Mouse (Mus musculus) kidney, postnatal 0 days (tissue): ENCODE measurements around the gene Lgr6. TPM values are rescaled to one million over a fixed set of nuclear protein-coding genes. Genes with fewer than 3 reads are reported as not detected.
A peak's percentile ranks its signal among the peaks of the same experiment; 100 is the strongest.

Experiments
- ATAC-seq: fragments of 200-750 bp; cut with Nextera tagmentation; replicated peaks from 2 replicates; pipeline ENCODE4 v1.8.0; 2017; ENCODE audit warnings: low read depth, moderate number of reproducible peaks, moderate TSS enrichment, moderate library complexity; ENCODE audit not compliant: low FRiP score
- DNase-seq: peaks from one replicate; pipeline ENCODE4 v3.0.0-alpha.2; 2016; ENCODE audit warnings: low spot score
- H3K27ac ChIP-seq: fragments of 300-500 bp; sonication (generic); 2 replicates; pipeline ENCODE4 v1.5.1; 2014; ENCODE audit warnings: mild to moderate bottlenecking
- H3K27me3 ChIP-seq: fragments of 300-500 bp; sonication (generic); 2 replicates; pipeline ENCODE4 v1.6.1; 2014; ENCODE audit warnings: low read length, mixed read lengths; ENCODE audit not compliant: insufficient read depth
- H3K36me3 ChIP-seq: fragments of 300-500 bp; sonication (generic); 2 replicates; pipeline ENCODE4 v1.6.1; 2014; ENCODE audit warnings: low read length, mixed read lengths; ENCODE audit not compliant: insufficient read depth
- H3K4me1 ChIP-seq: fragments of 300-500 bp; sonication (generic); replicated peaks from 2 replicates; pipeline ENCODE4 v1.6.1; 2014; ENCODE audit warnings: antibody characterized with exemption, low read length, mixed read lengths; ENCODE audit not compliant: insufficient read depth
- H3K4me2 ChIP-seq: fragments of 300-500 bp; sonication (generic); 2 replicates; pipeline ENCODE4 v1.6.1; 2014; ENCODE audit warnings: mild to moderate bottlenecking, low read length, moderate library complexity, mixed read lengths
- H3K4me3 ChIP-seq: fragments of 300-500 bp; sonication (generic); replicated peaks from 2 replicates; pipeline ENCODE4 v1.5.1; 2014; ENCODE audit warnings: low read depth, low read length
- H3K9ac ChIP-seq: fragments of 300-500 bp; sonication (generic); 2 replicates; pipeline ENCODE4 v1.6.1; 2014; ENCODE audit warnings: low read depth, low read length
- H3K9me3 ChIP-seq: fragments of 300-500 bp; sonication (generic); replicated peaks from 2 replicates; pipeline ENCODE4 v1.6.1; 2016; ENCODE audit warnings: low read length, inconsistent platforms, mixed read lengths
- CTCF ChIP-seq: IDR thresholded peaks from 2 replicates; pipeline ENCODE4 v1.5.1; 2016; ENCODE audit warnings: antibody characterized with exemption, low read depth, mild to moderate bottlenecking, moderate library complexity
- WGBS: fragments of 180-500 bp; shearing (Covaris S2); extraction: QIAGEN DNeasy Blood & Tissue Kit; methylation state at CpG from one replicate; pipeline ENCODE4 v1.1.7; 2014; 5-methylcytosine and 5-hydroxymethylcytosine counted together
- polyA plus RNA-seq: library from polyadenylated mRNA; unstranded; fragments of >200 nt; fragmentation: Nextera tagmentation; extraction: Ambion mirVana; gene quantifications from 2 replicates; pipeline ENCODE4 v1.2.1, GENCODE M21; 2015

The Lgr6 gene
- polyA plus RNA-seq, 1 experiment from 2014 or later: 0.83 TPM

DNA sequence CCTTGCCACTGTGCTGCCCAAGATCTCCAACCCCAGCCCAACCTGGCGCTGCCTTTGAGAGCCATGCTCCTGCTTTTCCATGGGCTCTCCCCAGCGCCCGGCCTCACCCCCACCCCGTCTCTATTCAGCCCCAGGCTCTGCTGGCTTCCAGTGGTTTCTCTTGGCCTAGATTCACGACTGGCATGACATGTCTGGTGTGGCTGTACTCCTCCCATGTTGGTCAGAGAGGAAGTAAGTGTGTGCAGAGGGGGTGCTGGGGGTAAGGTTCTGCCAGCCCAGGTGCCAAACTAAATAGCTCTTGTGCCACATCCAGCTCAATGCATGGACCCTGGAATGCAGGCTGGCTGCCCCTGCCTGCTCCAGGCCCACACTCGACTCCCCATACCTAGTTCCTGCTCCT lies 44.9 kb downstream of the Lgr6 start:
- TF ChIP-seq CTCF: no peak
- no peaks in the 10 kb centered on the region for H3K36me3 ChIP-seq
- no peaks in the 10 kb centered on the region for H3K27me3 ChIP-seq
- no peak overlapping the region for H3K4me2 ChIP-seq
- no peak overlapping the region for H3K9ac ChIP-seq
- no peak overlapping the region for H3K4me3 ChIP-seq
- no peaks in the 10 kb centered on the region for H3K4me1 ChIP-seq
- 78% methylated on average over 6 of the region's 6 CpGs for WGBS
- no peaks in the 10 kb centered on the region for H3K9me3 ChIP-seq
- no peak for ATAC-seq
- no peak for DNase-seq
- no peak overlapping the region for H3K27ac ChIP-seq

DNA sequence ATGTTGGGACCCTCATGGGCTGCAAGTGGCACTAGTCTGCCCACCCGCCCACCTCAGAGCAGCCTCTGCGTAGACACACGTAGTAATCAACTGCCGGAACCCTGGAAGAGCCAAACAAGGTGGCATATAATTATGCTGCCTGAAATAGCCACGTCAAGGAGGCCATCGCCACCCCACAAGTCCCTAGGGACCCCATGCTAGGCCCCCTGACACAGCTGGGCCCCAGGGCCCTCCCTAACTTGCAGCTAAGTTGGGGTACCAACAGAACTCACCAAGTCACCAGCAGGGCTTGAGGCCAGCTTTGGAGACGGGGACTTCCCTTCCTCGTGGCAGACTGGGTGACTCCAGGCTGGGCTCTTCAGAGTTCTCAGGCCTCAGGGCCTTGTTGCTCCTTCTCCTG lies 48.2 kb downstream of the Lgr6 start:
- Histone ChIP-seq H3K36me3 (no peaks in the 10 kb centered on the region), H3K9ac (no peak overlapping the region), H3K4me2 (no peak overlapping the region), H3K27ac (no peak overlapping the region), H3K9me3 (no peaks in the 10 kb centered on the region), H3K27me3 (no peaks in the 10 kb centered on the region), H3K4me1 (no peaks in the 10 kb centered on the region), H3K4me3 (no peak overlapping the region)
- 82% methylated on average over 8 of the region's 8 CpGs for WGBS
- no peak for DNase-seq
- ATAC-seq: no peak
- no peak for TF ChIP-seq CTCF

DNA sequence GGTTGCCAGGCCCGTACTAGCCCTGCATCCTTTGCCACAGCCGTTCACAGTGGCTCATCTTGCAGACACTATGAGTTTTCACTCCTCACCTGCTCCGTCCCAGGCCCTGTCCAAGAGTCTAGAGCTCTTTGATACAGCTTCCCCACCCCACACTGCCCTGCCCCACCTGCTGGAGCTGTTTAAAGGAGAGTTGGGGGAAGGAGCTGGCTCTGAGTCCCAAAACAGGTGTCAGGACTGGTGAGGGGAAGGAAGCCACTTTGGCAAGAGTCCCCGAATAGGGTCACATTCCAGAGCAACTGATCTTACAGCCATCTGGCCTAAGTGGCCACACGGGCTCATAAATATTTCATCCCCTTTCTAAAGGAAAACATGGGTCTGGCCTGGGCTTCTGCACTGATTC lies 51.0 kb downstream of the Lgr6 start:
- no peak for DNase-seq
- no peak overlapping the region for H3K4me2 ChIP-seq
- no peak overlapping the region for H3K27ac ChIP-seq
- H3K4me1 ChIP-seq: no peaks in the 10 kb centered on the region
- WGBS: 60% methylated on average over 5 of the region's 5 CpGs
- TF ChIP-seq CTCF: no peak
- no peak overlapping the region for H3K9ac ChIP-seq
- H3K4me3 ChIP-seq: no peak overlapping the region
- no peaks in the 10 kb centered on the region for H3K27me3 ChIP-seq
- no peaks in the 10 kb centered on the region for H3K36me3 ChIP-seq
- no peaks in the 10 kb centered on the region for H3K9me3 ChIP-seq
- no peak for ATAC-seq

DNA sequence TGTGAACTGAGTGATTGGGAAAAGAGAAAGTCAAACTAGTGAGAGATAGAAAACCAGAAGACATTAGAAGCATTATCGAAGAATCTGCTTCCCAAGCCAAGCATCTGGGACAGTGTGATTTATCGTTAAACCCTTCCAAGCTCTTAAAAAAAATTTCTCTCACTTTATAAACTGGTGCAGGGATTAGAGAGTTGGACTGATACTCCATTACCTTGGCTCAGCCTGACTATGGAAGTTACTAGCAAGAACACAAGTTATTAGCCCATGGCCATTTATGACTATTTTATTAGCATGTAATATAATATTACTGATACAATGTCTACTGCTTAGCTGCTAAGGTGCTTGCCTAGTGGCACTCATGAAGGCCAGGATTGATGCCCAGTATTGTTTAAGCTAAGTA lies 60.6 kb downstream of the Lgr6 start:
- no peak overlapping the region for H3K9ac ChIP-seq
- 87% methylated on average over 2 of the region's 2 CpGs for WGBS
- ATAC-seq: no peak

DNA sequence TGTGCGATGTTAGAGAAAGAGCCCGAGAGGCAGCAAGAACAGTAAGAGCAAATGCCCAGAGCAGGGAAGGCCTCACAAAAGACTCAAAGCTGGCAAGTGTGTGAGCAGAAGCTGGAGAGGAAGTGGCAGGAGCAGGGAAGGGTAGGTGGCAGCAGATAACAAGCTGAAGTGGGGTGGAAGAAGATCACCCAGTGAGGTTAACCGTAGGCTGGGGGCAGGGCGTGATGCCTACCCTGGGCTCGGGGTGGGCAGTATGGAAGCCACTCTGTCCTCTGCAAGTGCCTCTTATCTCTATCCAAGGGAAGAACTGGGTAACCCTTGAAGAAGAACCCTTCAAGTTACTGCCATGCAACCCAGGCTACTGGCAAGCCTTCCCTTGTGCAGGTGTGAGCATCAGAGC lies 68.8 kb downstream of the Lgr6 start:
- Histone ChIP-seq H3K9me3 (no peaks in the 10 kb centered on the region), H3K9ac (no peak overlapping the region), H3K27ac (no peak overlapping the region), H3K36me3 (no peaks in the 10 kb centered on the region), H3K4me2 (no peak overlapping the region), H3K4me3 (no peak overlapping the region), H3K4me1 (no peaks in the 10 kb centered on the region), H3K27me3 (no peaks in the 10 kb centered on the region)
- WGBS: 84% methylated on average over 5 of the region's 5 CpGs
- no peak for TF ChIP-seq CTCF
- ATAC-seq (no peak), DNase-seq (no peak)

More for the DNA sequence above, 60.6 kb downstream of the Lgr6 start:
- Histone ChIP-seq H3K9me3 (no peaks in the 10 kb centered on the region), H3K4me2 (no peak overlapping the region), H3K4me1 (no peaks in the 10 kb centered on the region), H3K4me3 (no peak overlapping the region), H3K27ac (no peak overlapping the region), H3K27me3 (no peaks in the 10 kb centered on the region), H3K36me3 (no peaks in the 10 kb centered on the region)
- TF ChIP-seq CTCF: no peak
- no peak for DNase-seq

DNA sequence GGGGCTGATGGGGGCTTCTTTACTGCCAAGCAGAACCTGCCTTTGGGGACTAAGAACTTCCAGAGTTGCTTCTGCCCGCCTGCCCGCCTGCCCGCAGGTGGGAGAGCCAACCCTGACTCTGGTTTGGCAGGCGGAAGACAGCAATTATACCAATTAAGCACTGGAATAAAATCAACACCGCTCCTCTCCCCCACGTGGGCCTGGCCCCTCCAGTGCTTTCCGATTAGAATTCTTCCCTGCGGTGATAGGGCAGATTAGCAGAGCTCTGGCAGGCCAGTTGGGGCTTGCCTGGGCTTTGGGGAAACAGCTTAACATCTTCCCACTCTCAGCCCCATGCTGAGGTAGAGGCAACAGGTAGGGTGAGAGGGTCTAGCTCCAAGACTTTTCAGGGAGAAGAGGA lies 72.4 kb downstream of the Lgr6 start:
- DNase-seq (no peak), ATAC-seq (no peak)
- WGBS: 48% methylated on average over 8 of the region's 8 CpGs
- no peak overlapping the region for H3K4me2 ChIP-seq
- no peaks in the 10 kb centered on the region for H3K9me3 ChIP-seq
- H3K27ac ChIP-seq: no peak overlapping the region
- no peak for TF ChIP-seq CTCF
- H3K27me3 ChIP-seq: no peaks in the 10 kb centered on the region
- H3K4me3 ChIP-seq: no peak overlapping the region
- H3K4me1 ChIP-seq: no peaks in the 10 kb centered on the region
- H3K9ac ChIP-seq: no peak overlapping the region
- no peaks in the 10 kb centered on the region for H3K36me3 ChIP-seq

DNA sequence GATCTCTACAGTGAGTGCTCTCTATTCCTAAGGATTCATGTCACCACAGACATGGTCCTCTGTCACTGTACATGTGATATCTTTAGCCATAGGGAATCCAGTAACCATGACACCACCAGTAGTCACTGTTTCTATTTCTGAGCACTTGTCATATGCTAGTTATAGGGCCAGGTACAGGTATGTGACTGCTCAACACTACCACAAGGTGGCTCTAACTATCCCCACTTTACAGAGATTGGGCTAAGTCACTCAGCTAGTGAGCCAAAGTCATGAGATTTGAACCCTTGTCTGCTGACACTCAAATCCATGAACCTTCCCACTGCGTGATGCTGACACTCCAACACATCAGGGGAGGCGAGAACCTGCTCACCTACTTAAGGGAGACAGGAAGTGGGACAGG lies 75.0 kb downstream of the Lgr6 start:
- H3K4me1 ChIP-seq: no peaks in the 10 kb centered on the region
- ATAC-seq: no peak
- H3K4me2 ChIP-seq: no peak overlapping the region
- TF ChIP-seq CTCF: peak; percentile 43; the same call in 1 of the 2 replicates
- H3K4me3 ChIP-seq: no peak overlapping the region
- H3K36me3 ChIP-seq: no peaks in the 10 kb centered on the region
- no peak for DNase-seq
- H3K9ac ChIP-seq: no peak overlapping the region
- no peaks in the 10 kb centered on the region for H3K9me3 ChIP-seq
- H3K27me3 ChIP-seq: no peaks in the 10 kb centered on the region
- no peak overlapping the region for H3K27ac ChIP-seq
- WGBS: 80% methylated on average over 2 of the region's 2 CpGs
